Mouse (Mus musculus) left cerebral cortex, adult 9 months (tissue): ENCODE measurements around the gene Ccr4.
"Not testable (repeated sequence)": the region's sequence is repeated elsewhere in the genome, so short reads cannot be mapped to it uniquely, and the experiment has no call there.

Source experiments
- DNase-seq, 2 experiments: peaks; one replicate each; pipeline ENCODE4 v3.0.0; 2022; ENCODE audit warnings: low spot score in 2 of 2

Ccr4 gene

DNA sequence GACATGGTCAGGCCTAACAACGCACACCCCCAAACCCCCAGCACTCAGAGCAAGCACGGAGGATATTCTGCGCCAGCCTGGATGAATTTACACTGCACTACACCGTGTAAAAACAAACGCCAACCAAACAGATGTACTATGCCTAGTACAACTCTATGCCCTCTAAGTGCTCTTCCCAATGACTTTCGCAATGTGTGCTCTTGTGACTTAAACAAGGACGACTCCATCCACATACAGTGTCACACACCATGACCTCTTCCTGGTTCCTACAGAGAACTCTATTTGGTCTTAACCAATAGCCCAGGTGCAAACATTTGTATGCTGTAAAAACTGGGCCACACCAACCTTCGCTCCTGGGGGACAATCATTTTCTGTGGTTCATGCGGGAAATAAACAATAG, 17.8 kb upstream of the Ccr4 start:
- DNase-seq = no peak

DNA sequence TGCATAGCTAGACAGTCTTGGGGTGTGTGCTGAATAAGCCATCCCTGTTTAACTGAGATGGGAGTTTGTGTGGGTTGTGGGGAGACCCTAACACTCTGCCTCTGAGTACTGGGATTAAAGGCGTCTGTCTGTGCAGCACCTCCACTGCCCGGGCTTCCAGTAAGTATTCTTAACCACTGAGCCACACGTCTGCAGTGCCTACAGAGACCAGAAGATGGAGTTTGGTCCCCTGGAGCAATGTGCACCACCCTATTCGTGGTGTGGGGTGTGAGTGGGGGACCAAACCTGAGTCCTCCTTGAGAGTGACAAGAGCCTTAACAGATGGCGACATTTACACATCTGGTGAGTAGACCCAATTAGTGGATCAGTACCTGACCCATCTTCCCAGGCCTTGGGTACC, 17.3 kb upstream of the Ccr4 start:
- no peak for DNase-seq

DNA sequence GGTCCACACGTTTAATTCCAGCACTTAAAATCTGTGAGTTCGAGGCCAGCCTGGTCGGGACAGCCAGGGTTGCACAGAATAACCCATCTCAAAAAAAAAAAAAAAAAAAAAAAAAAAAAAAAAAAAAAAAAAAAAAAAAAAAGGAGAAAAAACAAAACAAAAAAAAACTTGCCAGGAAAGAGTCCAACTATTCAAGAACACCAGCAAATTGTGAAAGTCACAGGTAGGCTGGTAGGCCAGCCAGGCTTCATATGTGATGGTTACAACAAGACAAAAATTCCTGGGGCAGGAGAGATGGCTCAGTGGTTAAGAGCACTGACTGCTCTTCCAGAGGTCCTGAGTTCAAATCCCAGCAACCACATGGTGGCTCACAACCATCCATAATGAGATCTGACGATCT, 15.8 kb upstream of the Ccr4 start:
- not testable (repeated sequence) for DNase-seq

DNA sequence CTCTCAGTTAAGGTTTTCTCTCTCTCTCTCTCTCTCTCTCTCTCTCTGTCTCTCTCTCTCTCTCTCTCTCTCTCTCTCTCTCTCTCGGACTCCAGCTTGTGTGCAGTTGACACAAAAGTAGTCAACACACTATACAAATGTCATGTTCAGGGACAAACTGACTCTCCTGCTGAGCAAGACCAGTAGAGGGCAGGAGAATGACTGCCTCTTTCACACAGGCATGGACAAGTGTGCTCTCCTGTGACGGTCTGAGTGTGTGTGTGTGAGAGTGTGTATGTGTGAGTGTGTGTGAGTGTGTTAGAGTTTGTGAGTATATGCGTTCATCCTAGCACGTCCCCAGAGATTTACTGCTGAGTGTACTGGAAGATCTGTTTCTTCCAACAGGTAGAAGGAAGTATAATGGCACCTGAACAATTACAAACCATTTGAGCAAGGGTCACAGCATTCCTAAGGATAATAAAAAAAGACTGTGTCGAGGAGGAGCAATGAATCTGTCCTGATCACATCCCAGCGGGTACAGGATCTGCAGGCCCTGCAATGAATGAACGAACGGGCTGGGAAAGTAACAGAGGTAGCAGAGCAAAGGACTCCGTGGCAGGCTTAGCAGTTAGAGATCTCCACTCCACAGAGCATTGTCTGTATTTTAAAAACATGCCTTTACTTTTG, 14.2 kb upstream of the Ccr4 start:
- no peak for DNase-seq

DNA sequence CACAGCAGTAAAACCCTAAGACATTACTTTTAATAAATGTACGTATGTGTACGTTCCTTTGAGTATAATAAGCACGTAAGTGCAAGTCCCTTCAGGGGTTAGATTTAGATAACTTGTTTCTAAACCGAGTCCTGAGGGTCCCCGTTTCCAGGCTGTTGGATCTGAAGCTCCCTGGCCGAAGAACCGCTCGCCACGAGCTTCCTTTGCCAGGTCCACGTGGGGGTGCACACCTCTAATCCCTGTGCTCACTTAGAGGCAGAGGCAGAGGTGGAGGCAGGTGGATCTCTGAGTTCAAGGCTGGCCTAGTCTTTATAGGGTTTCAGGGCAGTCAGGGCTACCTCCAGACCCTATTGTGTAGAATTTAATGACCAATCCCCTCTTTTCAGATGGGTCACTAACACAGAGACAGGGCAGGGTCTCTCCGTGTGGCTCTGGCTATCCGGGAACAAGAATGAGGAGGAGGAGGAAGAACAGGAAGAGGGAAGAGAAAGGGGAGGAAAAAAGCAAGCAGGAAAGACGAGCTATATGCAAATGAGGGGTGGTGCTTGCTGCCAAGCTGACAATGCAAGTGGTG, 13.3 kb upstream of the Ccr4 start:
- no peak for DNase-seq

DNA sequence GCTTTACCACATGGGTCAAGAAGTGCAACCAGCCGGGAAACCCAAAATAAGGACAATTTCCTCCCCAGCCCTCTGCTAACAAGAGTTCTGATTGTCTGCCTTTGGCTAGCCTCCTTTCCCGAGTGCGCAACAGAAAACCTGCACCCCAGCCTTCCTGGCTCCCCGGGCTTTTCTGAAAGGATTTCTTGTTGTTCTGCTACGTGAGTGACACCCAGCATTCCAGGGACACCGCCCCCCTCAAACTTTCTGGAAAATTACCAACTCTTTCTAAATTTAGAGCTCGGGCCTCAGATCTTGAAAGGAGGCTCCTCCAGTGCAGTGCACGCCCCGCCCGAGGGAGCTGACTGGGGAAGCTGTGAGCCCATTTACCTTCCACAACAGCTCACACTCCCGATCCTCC, 10.6 kb upstream of the Ccr4 start, which contains the start of gene C130032M10Rik:
Gene C130032M10Rik (plus strand): TSS at position 334 of the 400 bp plus-strand sequence.
- no peak for DNase-seq

DNA sequence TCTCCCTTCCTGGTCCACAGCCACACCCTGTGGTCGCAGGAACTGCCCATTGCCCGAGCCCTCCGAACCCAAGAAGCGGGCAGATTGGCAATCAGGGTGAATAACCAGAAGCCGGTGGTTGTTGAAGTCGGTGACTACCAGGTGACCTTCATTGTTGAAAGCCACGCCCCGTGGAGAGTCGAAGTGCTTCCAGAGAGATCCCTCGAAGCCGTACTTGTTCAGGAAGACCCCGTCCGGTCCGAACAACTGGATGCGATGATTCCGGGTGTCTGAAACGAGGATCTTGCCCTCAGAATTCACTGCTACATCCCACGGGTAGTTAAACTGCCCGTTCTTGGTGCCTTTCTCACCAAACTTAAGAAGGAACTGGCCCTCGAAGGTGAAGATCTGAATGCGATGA, 8.1 kb upstream of the Ccr4 start:
- DNase-seq = no peak

DNA sequence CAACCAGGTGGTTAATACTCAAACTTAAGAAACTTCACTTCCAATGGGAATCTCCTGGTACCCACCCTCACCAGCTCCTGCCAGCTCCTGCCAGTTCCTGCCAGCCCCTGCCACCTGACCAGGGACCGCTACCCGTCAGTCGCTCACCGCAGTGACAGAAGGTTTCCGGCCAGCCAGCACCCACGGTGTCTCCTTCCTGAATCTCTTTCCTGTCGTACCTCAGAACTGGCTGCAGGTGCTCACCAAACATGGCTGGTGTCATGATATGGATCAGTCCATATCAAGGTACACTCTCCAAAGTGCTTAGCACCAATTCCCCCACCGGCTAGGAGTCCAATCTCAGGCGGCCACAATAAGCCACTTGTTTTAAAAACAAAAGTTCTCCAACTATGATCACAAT, 5.1 kb upstream of the Ccr4 start:
- no peak for DNase-seq

DNA sequence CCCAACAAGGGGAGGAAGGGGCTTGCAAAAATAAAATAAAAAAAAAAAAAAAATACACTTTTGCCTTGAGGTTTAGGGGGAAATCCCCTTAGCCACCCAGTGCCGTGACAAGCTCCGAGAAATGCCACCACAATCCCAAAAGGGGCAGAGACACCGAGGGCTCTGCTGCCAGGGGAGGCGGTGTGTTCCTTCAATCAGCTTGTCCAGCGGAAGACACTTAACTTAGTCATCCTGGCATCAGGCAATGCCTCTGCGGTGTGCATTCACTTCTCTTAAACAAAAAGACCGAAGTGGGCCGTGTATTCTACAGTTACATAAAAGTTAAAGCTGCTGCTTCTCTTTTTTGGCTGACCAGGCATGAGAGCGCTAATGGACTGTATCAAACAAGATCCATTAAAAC, 2.7 kb upstream of the Ccr4 start:
- no peak for DNase-seq

DNA sequence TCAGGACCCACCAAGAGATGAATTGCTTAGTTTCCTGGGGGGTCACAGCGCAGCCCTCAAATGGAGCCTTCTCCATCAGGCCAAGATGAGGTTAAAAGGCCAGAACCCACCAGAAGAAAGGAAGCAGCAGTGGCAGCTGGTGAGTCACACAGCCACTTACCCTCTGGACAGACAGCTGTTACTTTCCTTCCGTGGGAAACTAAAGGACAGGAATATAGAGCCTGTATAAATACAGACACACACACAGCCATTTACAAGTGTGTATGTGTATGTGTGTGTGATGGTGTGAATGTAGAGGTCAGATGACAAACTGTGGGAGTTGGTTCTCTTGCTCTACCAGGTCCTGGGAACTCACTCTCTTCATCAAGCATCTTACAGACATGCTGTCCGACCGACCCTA, 1.8 kb upstream of the Ccr4 start:
- DNase-seq = no peak

DNA sequence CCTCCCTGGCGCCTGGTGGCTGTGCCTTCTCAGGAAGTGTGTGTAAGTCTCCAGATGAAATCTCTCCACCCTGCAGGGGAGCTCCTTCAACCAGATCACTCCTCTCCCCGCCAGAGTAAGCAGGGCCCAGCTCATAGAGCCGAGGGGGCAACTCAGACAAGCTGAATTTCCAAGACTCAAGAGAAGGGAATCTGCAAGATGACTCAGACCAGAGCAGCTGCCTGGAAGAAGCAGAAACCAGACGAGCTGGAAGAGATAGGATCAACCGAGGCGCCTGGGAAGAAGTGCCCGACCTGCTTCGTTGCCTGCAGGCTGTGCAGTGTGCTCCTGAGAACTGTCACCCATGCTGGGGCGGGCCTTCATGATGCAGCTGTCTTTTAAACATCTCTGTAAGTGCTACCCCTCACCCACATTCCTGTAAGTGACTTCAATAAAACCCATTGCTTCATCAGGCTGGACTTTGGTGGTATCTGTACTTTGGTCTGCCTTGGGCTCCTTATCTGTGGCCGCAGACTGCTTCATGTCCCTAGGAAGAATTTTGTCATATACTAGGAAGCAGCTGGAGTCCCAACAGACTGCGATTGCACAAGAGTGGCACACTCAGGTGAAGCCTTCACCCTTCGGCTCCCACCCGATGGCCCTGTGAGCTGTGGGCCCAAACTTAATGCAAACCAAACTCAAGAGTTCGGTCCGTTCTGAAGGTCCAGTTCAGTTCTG, 1.8 kb downstream of the Ccr4 start:
- no peak for DNase-seq

DNA sequence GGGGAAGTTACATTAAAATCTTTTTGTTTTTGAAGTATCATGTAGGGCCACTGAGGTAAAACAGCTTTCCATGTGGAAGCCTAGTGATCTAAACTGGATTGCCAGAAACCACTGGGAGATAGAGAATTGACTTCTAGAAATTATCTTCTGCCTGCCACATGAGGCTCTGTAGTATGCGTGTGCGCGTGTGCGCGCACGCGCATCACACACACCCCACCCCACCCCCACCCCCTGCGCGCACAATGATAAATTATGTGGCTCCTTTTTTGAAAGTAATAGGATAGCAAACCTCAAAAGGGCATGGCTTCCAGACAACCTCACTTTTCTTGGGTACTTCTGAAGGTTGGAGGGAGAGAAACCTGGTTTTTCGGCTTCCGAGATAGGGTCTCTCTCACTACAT, 2.8 kb downstream of the Ccr4 start:
- no peak for DNase-seq

DNA sequence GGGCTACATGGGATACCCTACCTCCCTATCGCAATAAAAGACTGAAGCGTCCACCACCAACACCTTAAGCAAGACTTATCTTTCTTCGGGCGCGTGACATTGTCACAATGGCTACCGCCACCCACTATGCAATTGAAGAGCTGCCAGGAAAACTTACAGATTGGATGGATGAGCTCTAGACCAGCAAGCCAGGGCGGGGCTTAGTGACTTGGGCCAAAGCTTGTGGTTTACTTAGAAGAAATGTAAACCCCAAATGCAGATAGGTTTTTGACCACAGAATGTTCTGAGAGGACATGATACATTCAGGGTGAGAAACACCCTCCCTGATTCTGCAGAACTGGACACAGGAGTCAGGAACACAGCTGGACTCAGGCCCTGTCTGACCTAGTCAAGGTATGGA, 3.6 kb downstream of the Ccr4 start:
- no peak for DNase-seq

DNA sequence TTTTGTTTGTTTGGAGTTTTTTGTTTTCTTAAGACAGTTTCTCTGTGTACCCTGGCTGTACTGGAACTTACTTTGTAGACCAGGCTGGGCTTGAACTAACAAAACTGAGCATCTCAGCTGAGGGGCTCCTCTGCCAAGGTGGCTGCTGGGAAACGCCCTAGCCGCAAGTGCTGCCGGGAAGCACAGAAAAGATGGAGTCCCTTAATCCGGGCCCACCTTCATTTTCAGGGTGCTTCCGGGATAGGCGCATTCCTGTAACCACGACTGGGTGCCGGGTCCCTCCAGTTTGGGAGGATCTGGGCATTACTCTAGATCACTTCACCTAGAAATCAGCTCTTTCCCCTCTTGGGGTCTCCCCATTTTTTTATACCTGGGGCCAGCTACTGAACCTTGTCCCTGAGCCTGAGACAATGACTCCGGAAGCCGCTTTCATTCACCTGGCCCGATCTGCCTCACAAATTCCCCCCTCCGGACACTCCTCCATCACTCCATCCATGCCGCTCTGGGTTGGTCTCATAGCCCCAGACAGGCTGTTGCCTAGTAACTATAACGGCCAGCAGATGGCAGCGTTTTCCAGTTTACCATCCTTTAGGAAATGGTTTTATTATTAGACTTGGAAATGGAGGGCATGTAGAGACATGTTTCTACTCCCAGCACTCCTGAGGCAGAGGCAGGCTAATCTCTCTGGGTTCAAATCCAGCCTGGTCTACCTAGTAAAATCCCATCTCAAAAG, 4.8 kb downstream of the Ccr4 start:
- peak in 1 of 2 experiments; percentile 57 for DNase-seq

DNA sequence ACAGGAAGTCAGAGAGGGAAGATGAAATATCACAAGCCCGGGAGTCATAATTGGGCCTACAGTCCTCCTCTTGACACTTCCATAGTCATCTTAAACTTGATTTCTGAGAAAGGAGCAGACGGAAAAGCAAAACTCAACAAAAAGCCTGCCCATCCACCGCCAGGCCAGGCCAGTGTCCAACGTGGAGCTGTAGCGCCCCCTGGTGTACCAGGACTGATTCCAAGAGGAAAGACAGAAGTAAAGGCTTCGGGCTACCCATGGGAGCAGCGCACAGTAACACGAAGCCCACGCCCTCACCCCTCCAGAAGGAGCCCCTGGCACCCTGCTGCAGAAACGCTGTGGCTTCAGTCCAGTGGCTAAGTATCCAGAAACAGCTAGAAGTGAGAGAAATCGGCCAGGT, 6.5 kb downstream of the Ccr4 start:
- peak in 1 of 2 experiments; percentile 78 for DNase-seq

DNA sequence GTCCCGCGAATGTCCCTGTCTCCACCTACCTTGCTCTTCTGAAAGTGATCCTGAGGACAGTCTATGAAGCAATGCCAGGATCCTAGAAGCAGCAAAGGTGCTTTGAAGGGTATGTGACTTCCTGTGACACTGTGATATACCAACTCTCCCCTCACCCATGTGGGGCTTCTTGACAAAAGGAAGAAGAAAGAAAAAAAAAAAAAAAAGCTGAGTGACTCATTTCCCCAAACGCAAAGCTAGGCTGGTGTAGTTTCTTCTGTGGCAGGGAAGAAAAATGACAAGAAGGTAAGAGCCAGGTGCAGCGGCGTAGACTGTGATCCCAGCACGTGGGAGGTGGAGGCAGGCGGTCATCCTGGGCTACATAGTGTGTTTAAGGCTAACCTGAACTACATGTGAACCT, 8.2 kb downstream of the Ccr4 start:
- no peak for DNase-seq

DNA sequence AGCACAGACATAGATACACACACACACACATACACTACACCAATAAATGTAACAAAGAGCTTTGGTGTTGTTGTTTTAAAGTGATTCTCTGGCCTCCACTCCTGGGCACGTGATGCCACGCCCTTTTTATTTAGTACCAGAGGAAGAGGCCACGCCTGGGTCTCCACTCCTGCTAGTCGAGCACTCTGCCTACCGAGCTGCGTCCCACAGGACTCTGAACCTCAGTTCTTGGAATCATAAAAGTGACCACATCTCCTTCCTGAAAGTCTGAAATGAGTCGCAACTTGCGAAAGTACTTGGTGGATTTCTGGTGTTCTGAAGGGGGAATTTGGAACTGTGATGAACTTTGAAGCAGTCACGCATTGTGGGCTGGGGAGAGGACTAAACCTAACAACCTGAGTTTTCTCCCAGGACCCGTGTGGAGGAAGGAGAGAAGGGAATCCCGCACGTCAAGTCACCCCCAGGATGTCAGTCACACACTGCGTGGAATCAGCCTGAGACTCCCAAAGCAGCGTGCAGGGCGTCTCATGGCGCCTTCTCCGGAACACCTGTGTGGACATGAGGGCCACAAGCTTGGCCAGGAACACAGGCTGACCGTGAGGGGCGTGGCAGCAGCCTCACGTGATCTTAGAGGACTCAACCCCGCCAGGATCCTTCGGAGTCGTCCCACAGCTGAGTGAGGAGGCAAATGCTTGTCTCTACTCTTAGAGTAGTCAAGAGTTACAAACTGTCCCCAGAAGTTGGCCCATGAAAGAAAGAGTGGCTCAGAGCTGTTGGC, 17.0 kb downstream of the Ccr4 start:
- DNase-seq = no peak

DNA sequence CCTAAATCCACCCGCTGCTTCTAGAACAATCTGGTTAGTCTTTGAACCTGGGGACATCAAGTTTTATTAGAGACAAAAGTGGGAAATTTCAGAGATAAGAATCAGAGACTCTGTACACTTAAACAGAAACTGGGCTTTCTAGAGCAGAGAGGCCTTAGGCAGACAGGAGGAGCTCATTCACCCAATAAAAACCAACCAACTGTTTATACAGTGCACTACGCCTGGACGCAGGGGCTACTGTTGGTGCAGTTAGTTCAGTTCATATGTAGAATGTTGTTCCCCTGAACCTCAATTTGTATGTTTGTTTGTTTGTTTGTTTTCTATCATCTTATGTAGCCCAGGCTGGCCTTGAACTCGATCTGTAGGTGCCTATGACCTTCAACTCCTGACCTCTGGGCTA, 17.9 kb downstream of the Ccr4 start:
- DNase-seq = no peak

DNA sequence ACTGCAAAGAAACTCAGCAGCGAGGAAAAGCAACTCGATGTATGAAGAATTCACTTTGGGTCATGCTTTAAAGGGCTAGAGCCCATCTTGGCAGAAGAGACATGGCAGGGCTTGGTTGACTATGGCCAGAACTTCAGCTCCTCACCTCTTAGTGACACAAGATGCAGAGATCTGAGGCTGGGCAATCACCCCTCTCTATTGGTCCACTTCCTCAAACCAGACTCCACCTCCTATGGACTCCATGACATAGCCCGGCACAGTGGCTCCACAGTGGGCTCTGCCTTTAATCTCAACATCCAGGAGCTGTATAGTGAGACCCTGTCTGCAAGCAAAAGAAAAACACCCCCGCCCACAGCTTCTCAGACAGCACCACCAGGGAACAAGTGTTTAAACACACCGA, 19.9 kb downstream of the Ccr4 start:
- no peak for DNase-seq

DNA sequence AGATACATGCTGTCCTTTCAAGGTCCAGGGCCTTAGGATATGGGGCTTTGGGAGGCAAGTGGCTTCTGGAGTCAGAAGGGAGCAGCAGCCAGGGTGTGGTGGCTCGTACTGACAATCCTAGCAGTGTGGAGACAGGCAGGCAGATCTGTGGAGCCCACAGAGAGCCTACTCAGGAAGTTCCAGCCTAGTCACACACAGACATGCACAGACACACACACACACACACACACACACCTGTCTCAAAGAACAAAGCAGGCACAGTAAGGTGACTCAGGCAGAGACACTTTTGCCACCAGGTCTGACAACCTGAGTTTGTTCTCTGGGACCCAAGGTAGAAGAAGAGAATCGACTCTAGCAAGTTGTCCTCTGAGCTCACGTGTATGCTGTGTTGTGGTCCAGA, 23.8 kb downstream of the Ccr4 start:
- DNase-seq = no peak

DNA sequence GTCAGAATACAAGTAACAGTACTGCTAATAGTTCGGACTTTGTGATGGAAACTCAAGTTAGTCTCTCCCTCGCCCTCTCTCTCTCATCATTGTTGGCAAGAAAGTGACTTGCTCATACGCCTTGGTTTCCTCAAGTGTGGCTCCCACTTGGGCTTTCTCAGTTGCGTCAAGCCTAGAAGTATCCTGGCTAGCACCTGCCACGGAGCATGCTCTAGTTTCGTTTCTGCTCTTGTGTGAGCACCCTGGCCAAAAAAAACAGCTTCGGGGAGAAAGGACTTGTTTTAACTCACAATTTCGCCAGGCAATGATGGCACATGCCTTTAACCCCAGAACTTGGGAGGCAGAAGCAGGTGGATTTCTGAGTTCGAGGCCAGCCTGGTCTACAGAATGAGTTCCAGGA, 27.7 kb downstream of the Ccr4 start:
- DNase-seq = no peak

DNA sequence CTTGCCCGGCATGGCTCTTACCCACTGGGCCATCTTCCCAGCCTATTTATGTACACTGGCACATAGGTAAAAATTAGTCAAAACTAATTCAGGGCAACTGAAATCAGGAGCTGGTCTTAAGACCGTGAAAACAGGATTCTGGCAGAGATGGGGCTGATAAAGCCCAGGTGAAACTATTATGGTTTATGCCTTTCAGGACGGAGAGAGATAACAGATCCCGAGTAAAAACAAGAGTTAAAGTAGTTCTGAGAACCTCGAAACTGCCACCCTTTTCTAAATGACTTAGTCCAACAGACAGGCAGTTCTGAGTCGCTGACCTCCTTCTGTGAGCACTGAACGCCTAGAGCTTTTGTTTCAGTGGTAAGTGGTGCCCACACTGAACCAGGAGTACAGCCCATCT, 32.8 kb downstream of the Ccr4 start:
- no peak for DNase-seq
